Comparison of ENCODE assay signal across 1 mouse cellular context in genomic region chr2:127346334-127346733, GRCm38 (mm10).
TF ChIP-seq lines count a peak whose summit lies in the region.

No protein-coding gene starts in this region.

TF ChIP-seq in MEL, 35 proteins besides CTCF, POLR2A, EP300 and RAD21:
- no peak for TF ChIP-seq NELFE (IDR thresholded peaks at IDR 0.05; ENCODE audit: low read depth, low read length)
- TF ChIP-seq TCF12 (IDR thresholded peaks at IDR 0.05; ENCODE audit: low read depth, low read length), result no peak
- no peak for TF ChIP-seq ZNF384 (IDR thresholded peaks at IDR 0.05; ENCODE audit: low read depth, low read length)
- TF ChIP-seq POLR2AphosphoS5 (IDR thresholded peaks at IDR 0.05; ENCODE audit: borderline replicate concordance, low read depth, low read length), result no peak
- no peak for TF ChIP-seq RCOR1 (IDR thresholded peaks at IDR 0.05; ENCODE audit: low read depth, low read length)
- TF ChIP-seq MAX (IDR thresholded peaks at IDR 0.05; ENCODE audit: low read length), result no peak
- TF ChIP-seq E2F4 (IDR thresholded peaks at IDR 0.05; ENCODE audit: borderline replicate concordance, low read depth, low read length), result no peak
- TF ChIP-seq USF2 (IDR thresholded peaks at IDR 0.05; ENCODE audit: borderline replicate concordance in 1 of 2, insufficient read depth in 1 of 2, low read depth in 1 of 2, low read length in 2 of 2), result no peak
- TF ChIP-seq ZMIZ1 (IDR thresholded peaks at IDR 0.05; ENCODE audit: low read depth, low read length), result no peak
- no peak for TF ChIP-seq MXI1 (IDR thresholded peaks at IDR 0.05; ENCODE audit: low read depth, low read length)
- no peak for TF ChIP-seq MYB (IDR thresholded peaks at IDR 0.05; ENCODE audit: low read depth, low read length)
- TF ChIP-seq ZKSCAN1 (IDR thresholded peaks at IDR 0.05; ENCODE audit: low read depth, low read length), result no peak
- no peak for TF ChIP-seq SMC3 (IDR thresholded peaks at IDR 0.05; ENCODE audit: low read depth, low read length)
- no peak for TF ChIP-seq CHD2 (IDR thresholded peaks at IDR 0.05; ENCODE audit: low read length)
- no peak for TF ChIP-seq KAT2A (conservative IDR thresholded peaks at IDR 0.05; ENCODE audit: low read depth, low read length)
- no peak for TF ChIP-seq MYC (IDR thresholded peaks at IDR 0.05; ENCODE audit: low read depth, low read length)
- TF ChIP-seq SIN3A (IDR thresholded peaks at IDR 0.05; ENCODE audit: low read length), result no peak
- TF ChIP-seq GABPA (IDR thresholded peaks at IDR 0.05; ENCODE audit: low read depth, low read length), result no peak
- no peak for TF ChIP-seq ZC3H11A (IDR thresholded peaks at IDR 0.05; ENCODE audit: low read depth, low read length)
- no peak for TF ChIP-seq BHLHE40 (IDR thresholded peaks at IDR 0.05; ENCODE audit: borderline replicate concordance, low read depth, low read length)
